Mouse (Mus musculus) activated CD4-positive, CD25-positive, alpha-beta regulatory T cell, adult 4 months (primary cell): ENCODE measurements around the gene Ahdc1. TPM values are rescaled to one million over a fixed set of nuclear protein-coding genes. Genes with fewer than 3 reads are reported as not detected.
"Not testable (repeated sequence)": the region's sequence is repeated elsewhere in the genome, so short reads cannot be mapped to it uniquely, and the experiment has no call there.

Experiments
- ATAC-seq: one replicate; pipeline ENCODE4 v1.8.0; 2017
- polyA plus RNA-seq, 2 experiments: library from polyadenylated mRNA; unstranded; fragments of 100-300 nt; shearing (Covaris generic); gene quantifications; one replicate each; pipeline ENCODE4 v1.2.1; 2017

Ahdc1 gene
- polyA plus RNA-seq, 2 experiments from 2014 or later, result 2.1 TPM

- ATAC-seq, result no peak
Measured at GRCm38 (mm10) chr4:132997469-132998237, 13.4 kb upstream of the Ahdc1 start.

GRCm38 (mm10) chr4:133002896-133003295 is 8.2 kb upstream of the Ahdc1 start:
- no peak for ATAC-seq

GRCm38 (mm10) chr4:133003316-133004018 is 7.6 kb upstream of the Ahdc1 start:
- ATAC-seq, result no peak

GRCm38 (mm10) chr4:133005233-133005632 is 5.8 kb upstream of the Ahdc1 start:
- ATAC-seq, result peak; percentile 46

GRCm38 (mm10) chr4:133005885-133006451 is 5.1 kb upstream of the Ahdc1 start:
- ATAC-seq, result not testable (repeated sequence)

GRCm38 (mm10) chr4:133007513-133008380 is 3.3 kb upstream of the Ahdc1 start:
- ATAC-seq, result no peak

- no peak for ATAC-seq
Measured at GRCm38 (mm10) chr4:133009131-133009530, 1.9 kb upstream of the Ahdc1 start.

- ATAC-seq, result no peak
Measured at GRCm38 (mm10) chr4:133009676-133010075, 1.4 kb upstream of the Ahdc1 start.

- ATAC-seq, result no peak
Measured at GRCm38 (mm10) chr4:133010611-133011010, 449 bp upstream of the Ahdc1 start.

- peak; percentile 5 for ATAC-seq
Measured at GRCm38 (mm10) chr4:133011821-133012775, 1.0 kb downstream of the Ahdc1 start.

GRCm38 (mm10) chr4:133012776-133013265 is 1.8 kb downstream of the Ahdc1 start:
- no peak for ATAC-seq

GRCm38 (mm10) chr4:133013266-133013891 is 2.3 kb downstream of the Ahdc1 start:
- ATAC-seq, result no peak

- ATAC-seq, result no peak
Measured at GRCm38 (mm10) chr4:133014088-133014487, 3.0 kb downstream of the Ahdc1 start.

GRCm38 (mm10) chr4:133014896-133015709 is 4.0 kb downstream of the Ahdc1 start:
- no peak for ATAC-seq

- no peak for ATAC-seq
Measured at GRCm38 (mm10) chr4:133015710-133016651, 4.9 kb downstream of the Ahdc1 start.

GRCm38 (mm10) chr4:133016677-133017415 is 5.8 kb downstream of the Ahdc1 start:
- ATAC-seq, result no peak

GRCm38 (mm10) chr4:133017597-133018262 is 6.7 kb downstream of the Ahdc1 start:
- no peak for ATAC-seq
